Mouse (Mus musculus): ENCODE measurements at regions not wholly inside any gene's neighbourhood (a gene's known extent, or its start where the extent isn't known, plus 50 kb on each side); places are given as distances from the start of the nearest gene placed in this dataset.

DNA sequence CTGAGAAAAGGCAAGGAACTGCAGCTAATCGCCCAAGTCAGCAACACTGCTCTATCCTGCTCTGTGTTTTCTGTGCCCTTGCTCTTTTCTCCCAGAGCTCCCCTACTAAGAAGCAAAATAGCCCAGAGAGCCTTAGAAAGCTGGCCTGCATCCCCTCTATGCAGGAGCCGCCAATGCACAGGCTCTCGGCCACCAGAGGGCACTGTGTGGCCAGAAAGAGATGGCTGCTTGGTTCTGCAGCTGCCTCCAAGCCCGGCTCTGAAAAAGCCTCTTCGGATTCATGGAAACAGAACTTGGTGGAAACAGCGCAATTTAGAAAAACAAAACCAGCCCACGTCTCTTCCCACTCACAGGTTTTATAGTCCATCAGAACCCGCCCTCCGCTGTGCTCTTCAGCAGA lies 1628.4 kb upstream of the Gm6569 start:
- TF ChIP-seq CTCF (IDR thresholded peaks at IDR 0.05; ENCODE audit: borderline replicate concordance, control insufficient read depth, extremely low read depth, insufficient read depth, low read length, poor library complexity) (0 out of 2 replicates have a peak, but pooled peaks have one; percentile 29), POLR2A (IDR thresholded peaks at IDR 0.05; ENCODE audit: control insufficient read depth, extremely low read depth, insufficient read depth, low read length, poor library complexity) (no peak)
